Mouse (Mus musculus): ENCODE data around the gene Zfp422. TPM values are rescaled to one million over a fixed set of nuclear protein-coding genes. Genes with fewer than 3 reads are reported as not detected.

Gene Zfp422
- polyA plus RNA-seq, 1 experiment: 43.6 TPM

Other genes starting within 250 kb of the Zfp422 start
- gene Alox5, start 167.8 kb downstream of the Zfp422 start, polyA plus RNA-seq (2012; rRNA removed): 4.0 TPM in 2 replicates
- gene Olfr211, start 139.9 kb downstream of the Zfp422 start, polyA plus RNA-seq (2012; rRNA removed): not detected in 2 replicates
- not detected in 2 replicates for gene Olfr212, start 122.5 kb downstream of the Zfp422 start, polyA plus RNA-seq (2012; rRNA removed)
- gene Olfr213, start 90.5 kb downstream of the Zfp422 start, polyA plus RNA-seq (2012; rRNA removed): not detected in 2 replicates
- 0.21 and 0.25 TPM in 2 replicates for gene Gm5580, start 77.9 kb downstream of the Zfp422 start, polyA plus RNA-seq (2012; rRNA removed)
- gene Olfr214, start 74.8 kb downstream of the Zfp422 start, polyA plus RNA-seq (2012; rRNA removed): not detected in 2 replicates
- gene Olfr215, start 44.8 kb downstream of the Zfp422 start, polyA plus RNA-seq (2012; rRNA removed): not detected in 2 replicates
- 98.4 and 125 TPM in 2 replicates for gene Depp1, start 21.6 kb upstream of the Zfp422 start, polyA plus RNA-seq (2012; rRNA removed)
- 9.0 and 11.9 TPM in 2 replicates for gene Rassf4, start 45.0 kb upstream of the Zfp422 start, polyA plus RNA-seq (2012; rRNA removed)
- 0.01 and 0.03 TPM in 2 replicates for gene Tmem72, start 87.9 kb upstream of the Zfp422 start, polyA plus RNA-seq (2012; rRNA removed)